Mouse (Mus musculus) G1E (cell line): ENCODE results near the gene Zfp579. TPM values are rescaled to one million over a fixed set of nuclear protein-coding genes. Genes with fewer than 3 reads are reported as not detected.

ENCODE experiments used
- ATAC-seq: 2 replicates; pipeline ENCODE4 v1.8.0; 2016; ENCODE audit warnings: mild to moderate bottlenecking; ENCODE audit not compliant: insufficient number of reproducible peaks, poor library complexity, low FRiP score, severe bottlenecking; ENCODE audit errors: extremely low read depth
- DNase-seq: peaks from one replicate; pipeline ENCODE4 v3.0.0; 2012; ENCODE audit warnings: low spot score
- H3K27me3 ChIP-seq: 2 replicates; pipeline ENCODE4 v1.6.1; 2012; ENCODE audit warnings: mild to moderate bottlenecking, low read length, inconsistent platforms; ENCODE audit not compliant: insufficient read depth
- H3K36me3 ChIP-seq: replicated peaks from 2 replicates; pipeline ENCODE3; 2012; ENCODE audit warnings: mild to moderate bottlenecking, inconsistent platforms
- H3K4me1 ChIP-seq: 2 replicates; pipeline ENCODE4 v1.6.1; 2012; ENCODE audit warnings: low read depth, low read length, inconsistent platforms, mixed read lengths; ENCODE audit not compliant: insufficient read depth
- H3K4me3 ChIP-seq: 2 replicates; pipeline ENCODE4 v1.5.1; 2012; ENCODE audit warnings: low read depth, mild to moderate bottlenecking, inconsistent platforms, low read length, moderate library complexity, mixed read lengths
- H3K9me3 ChIP-seq: replicated peaks from 2 replicates; pipeline ENCODE4 v1.6.1; 2012; ENCODE audit warnings: inconsistent platforms
- CTCF ChIP-seq: IDR thresholded peaks from 2 replicates; pipeline ENCODE4 v1.5.1; 2012; ENCODE audit warnings: low read depth, low read length, inconsistent platforms, mixed read lengths
- GATA1 ChIP-seq: IDR thresholded peaks from 2 replicates; pipeline ENCODE4 v1.6.1; 2012; ENCODE audit warnings: borderline replicate concordance, low read length, inconsistent platforms, mixed read lengths
- GATA2 ChIP-seq: IDR thresholded peaks from 2 replicates; pipeline ENCODE4 v1.6.1; 2012; ENCODE audit warnings: low read depth, low read length, inconsistent platforms, borderline replicate concordance
- POLR2AphosphoS5 ChIP-seq: IDR thresholded peaks from 2 replicates; pipeline ENCODE4 v1.6.1; 2012; ENCODE audit warnings: low read depth, low read length, inconsistent platforms; ENCODE audit not compliant: insufficient replicate concordance
- TAL1 ChIP-seq: conservative IDR thresholded peaks from 2 replicates; pipeline ENCODE4 v1.6.1; 2012; ENCODE audit warnings: low read depth, low read length, inconsistent platforms, mixed read lengths
- polyA plus RNA-seq: library from polyadenylated mRNA; stranded (reverse); fragments of >175 nt; gene quantifications from 2 replicates; pipeline ENCODE4 v1.2.3, GENCODE M21; 2012
- total RNA-seq, 2 experiments: library from RNA; stranded (forward) in 1 of 2; stranded (reverse) in 1 of 2; fragments of 200-1000 nt in 1 of 2; fragments of >200 nt in 1 of 2; fragmentation: Nextera tagmentation in 1 of 2; gene quantifications; 2 replicates each; pipeline ENCODE4 v1.2.3; 2014 to 2017

Zfp579 gene
- total and polyA plus RNA-seq, 3 experiments: 0.71 to 4.1 TPM; not detected in 1

DNA sequence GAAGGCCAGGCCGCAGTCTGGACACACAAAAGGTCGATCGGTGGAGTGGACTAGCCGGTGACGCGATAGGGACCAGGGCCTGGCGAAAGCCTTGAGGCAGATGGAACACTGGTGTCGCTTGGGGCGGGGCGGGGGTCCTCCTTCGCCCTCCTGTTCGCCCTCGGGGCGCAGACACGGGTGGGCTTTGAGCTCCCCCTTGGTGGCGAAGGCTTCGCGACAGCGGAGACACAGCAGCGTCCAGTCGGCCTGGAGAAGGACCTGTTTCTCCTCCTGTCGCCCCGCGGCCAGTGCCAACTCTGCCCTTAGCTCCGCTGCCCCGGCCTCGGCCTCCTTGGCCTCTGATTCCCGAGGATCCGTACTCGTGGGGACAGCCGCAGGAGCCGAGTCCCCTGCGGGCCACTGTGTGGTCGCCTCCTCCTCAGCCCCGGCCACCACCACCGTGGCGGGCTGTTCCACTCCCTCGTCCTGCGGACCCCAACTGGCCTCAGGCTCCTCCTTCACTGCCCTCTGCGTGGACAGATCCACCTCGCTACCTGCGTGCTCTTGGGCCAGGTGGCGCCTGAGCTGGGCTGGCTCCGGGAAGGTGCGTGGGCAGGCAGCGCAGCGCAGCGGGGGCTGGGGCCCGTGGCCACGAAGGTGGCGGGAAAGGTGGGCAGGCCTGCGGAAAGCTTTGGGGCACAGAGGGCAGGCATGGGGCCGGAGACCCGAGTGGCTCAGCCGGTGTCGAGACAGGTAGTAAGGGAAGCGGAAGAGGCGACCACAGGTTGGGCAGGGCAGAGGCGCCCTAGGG, 1.8 kb downstream of the Zfp579 start:
- peaks cover 20% of the 10 kb centered on the region; the same call in 1 of the 2 replicates for H3K9me3 ChIP-seq
- no peak for DNase-seq
- peaks cover 24% of the 10 kb centered on the region; the same call in 1 of the 2 replicates for H3K27me3 ChIP-seq
- ATAC-seq: no peak
- peaks cover 8% of the 10 kb centered on the region; the same call in 1 of the 2 replicates for H3K4me1 ChIP-seq
- no peaks in the 10 kb centered on the region for H3K36me3 ChIP-seq
- no peak for TF ChIP-seq GATA1
- TF ChIP-seq POLR2AphosphoS5: no peak
- no peak for TF ChIP-seq CTCF
- TF ChIP-seq GATA2: no peak
- TF ChIP-seq TAL1: no peak
- H3K4me3 ChIP-seq: peak overlapping the region; percentile 30; the same call in 1 of the 2 replicates

DNA sequence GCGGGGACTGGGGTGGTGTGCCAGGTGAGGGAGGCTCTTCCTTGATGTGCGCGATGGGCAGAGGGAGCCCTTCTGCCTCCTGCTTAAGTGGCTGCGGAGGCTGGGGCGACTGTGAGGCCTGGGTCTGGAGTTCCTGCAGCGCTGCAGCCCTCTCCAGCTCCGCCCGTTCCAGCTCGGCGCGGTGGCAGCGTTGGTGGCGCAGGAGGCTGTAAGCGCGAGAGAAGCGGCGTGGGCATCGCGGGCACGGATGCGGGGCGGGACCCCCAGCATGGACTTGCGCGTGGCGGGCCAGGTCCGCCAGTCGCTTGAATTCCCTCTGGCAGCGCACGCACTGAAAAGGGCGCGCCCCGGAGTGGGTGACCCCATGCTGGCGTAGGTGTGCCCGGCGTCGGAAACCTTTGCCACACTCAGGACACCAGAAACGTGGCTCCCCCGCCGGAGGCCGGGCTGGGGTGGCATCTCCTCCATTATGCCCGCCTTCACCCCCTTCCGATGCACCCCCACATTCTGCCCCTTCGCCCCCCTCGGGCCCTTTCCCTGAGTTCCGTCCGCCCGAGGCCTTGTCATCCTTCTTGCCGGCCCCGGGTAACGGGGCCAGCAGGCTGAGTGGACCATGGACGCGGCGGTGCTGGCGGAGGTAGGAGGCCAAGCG, 2.5 kb downstream of the Zfp579 start:
- ATAC-seq (no peak), DNase-seq (no peak)
- peaks cover 24% of the 10 kb centered on the region; the same call in 1 of the 2 replicates for H3K27me3 ChIP-seq
- H3K4me1 ChIP-seq: peaks cover 8% of the 10 kb centered on the region; the same call in 1 of the 2 replicates
- no peak for TF ChIP-seq GATA2
- no peak for TF ChIP-seq GATA1
- TF ChIP-seq CTCF: no peak
- TF ChIP-seq POLR2AphosphoS5: no peak
- TF ChIP-seq TAL1: no peak
- peaks cover 20% of the 10 kb centered on the region; the same call in 1 of the 2 replicates for H3K9me3 ChIP-seq
- H3K4me3 ChIP-seq: no peak overlapping the region
- H3K36me3 ChIP-seq: no peaks in the 10 kb centered on the region

DNA sequence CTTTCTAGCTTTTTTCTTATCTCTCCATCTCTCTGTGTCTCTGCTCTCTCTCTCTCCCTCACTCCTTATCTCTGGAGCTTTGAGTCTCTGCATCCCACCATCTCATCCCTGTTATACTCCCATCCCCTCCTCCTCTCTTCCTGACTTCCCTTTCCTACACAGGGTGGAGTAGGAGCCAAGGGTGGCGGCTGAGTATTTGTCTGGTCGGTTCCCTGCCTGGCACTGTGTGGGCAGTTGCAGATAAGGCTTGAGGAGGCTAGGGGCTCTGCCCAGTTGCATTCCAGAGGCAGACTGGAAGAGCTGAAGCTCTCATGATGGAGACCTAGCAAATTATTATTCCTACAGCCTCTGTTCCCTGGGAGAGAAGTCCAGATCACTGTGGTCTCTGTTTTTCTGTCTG, 7.7 kb downstream of the Zfp579 start:
- no peak for DNase-seq
- no peaks in the 10 kb centered on the region for H3K36me3 ChIP-seq
- ATAC-seq: no peak
- no peaks in the 10 kb centered on the region for H3K4me1 ChIP-seq
- peaks cover 7% of the 10 kb centered on the region; the same call in 1 of the 2 replicates for H3K9me3 ChIP-seq
- TF ChIP-seq GATA1 (no peak), CTCF (no peak), GATA2 (no peak), TAL1 (no peak)
- no peaks in the 10 kb centered on the region; the same call in 1 of the 2 replicates for H3K27me3 ChIP-seq
- H3K4me3 ChIP-seq: no peak overlapping the region

DNA sequence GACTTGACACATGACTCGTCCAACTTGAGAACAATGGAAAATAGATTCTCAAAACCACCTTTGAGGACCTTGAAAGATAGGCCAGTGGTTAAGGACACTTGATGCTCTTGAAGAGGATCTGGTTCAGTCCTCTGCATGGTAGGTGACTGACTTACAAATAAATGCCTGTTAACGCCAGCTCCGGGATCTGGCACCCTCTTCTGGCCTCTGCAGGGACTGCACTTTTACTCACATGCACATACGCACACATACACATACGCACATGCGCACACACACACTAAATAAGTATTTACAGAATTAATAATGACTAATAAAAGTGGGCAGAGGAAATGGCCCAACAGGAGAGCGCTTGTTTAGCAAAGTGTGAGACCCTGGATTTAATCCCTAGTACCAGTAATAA, 19.1 kb downstream of the Zfp579 start:
- no peak overlapping the region for H3K4me3 ChIP-seq
- no peak for ATAC-seq
- DNase-seq: no peak
- H3K27me3 ChIP-seq: peaks cover 12% of the 10 kb centered on the region
- 0 out of 2 replicates have a peak, but pooled peaks cover 2% of the 10 kb centered on the region for H3K4me1 ChIP-seq
- peaks cover 3% of the 10 kb centered on the region for H3K9me3 ChIP-seq
- TF ChIP-seq CTCF: no peak
- TF ChIP-seq TAL1: no peak
- no peak for TF ChIP-seq POLR2AphosphoS5
- no peak for TF ChIP-seq GATA1
- no peak for TF ChIP-seq GATA2
- H3K36me3 ChIP-seq: no peaks in the 10 kb centered on the region

DNA sequence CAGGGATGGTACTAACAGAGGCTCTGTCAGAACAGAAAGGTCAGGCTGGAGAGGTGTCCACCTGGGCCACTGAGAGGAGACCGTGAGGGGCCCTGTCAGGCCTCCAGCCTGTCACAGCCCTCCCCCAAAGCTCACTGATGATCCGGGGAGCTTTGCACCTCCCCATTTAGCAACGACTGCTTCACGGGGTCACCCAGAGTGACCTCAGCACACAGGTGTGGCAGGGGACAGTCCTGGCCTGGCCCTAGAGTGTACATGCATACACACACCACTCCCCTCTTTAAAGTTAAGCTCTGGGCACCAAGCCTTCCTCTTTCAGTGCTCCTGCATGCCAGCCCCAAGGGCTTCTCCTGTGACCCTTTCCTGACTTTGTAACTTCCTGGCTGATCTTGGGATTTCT, 20.5 kb downstream of the Zfp579 start:
- DNase-seq (no peak), ATAC-seq (no peak)
- peaks cover 2% of the 10 kb centered on the region; the same call in 1 of the 2 replicates for H3K4me1 ChIP-seq
- no peak overlapping the region for H3K4me3 ChIP-seq
- H3K36me3 ChIP-seq: no peaks in the 10 kb centered on the region
- peaks cover 18% of the 10 kb centered on the region for H3K27me3 ChIP-seq
- peaks cover 3% of the 10 kb centered on the region for H3K9me3 ChIP-seq
- TF ChIP-seq TAL1 (no peak), POLR2AphosphoS5 (no peak), GATA2 (no peak), GATA1 (no peak), CTCF (no peak)

DNA sequence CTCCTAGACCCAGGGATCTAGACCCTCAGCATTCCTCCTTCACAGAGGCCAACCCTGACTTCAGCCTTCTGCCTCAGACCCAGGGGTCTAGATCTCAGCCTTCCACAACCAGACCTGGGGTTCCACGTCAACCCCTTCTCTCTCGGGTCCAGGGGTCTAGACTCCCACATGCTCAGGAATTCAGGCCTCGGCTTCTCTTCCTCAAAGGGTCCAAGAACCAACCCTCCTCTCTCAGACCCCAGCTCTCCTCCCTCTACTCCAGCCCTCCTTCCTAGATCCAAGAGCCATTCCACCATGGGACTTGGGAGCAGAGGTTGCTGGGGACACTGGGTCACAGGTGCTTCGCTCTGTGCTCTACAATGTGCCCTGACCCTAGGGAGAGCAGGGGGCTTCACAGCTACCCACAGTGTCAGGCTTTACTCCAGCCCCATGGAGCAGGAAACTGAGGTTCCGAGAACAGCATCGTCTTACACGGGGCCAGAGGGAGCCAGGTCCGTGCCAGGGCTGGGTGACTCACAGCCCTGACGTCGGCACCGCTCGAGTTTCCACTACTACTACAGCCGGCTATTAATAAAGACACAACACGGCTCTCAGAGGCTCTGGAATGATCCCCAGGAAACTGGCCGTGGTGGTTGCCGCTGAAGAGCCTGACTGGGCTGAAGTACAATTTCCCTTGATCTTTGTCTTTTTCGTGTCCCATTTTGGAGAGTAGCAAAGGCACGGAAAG, 23.5 kb downstream of the Zfp579 start:
- no peak overlapping the region for H3K4me3 ChIP-seq
- DNase-seq (no peak), ATAC-seq (no peak)
- H3K4me1 ChIP-seq: peaks cover 2% of the 10 kb centered on the region; the same call in 1 of the 2 replicates
- peaks cover 24% of the 10 kb centered on the region for H3K27me3 ChIP-seq
- no peaks in the 10 kb centered on the region for H3K36me3 ChIP-seq
- peaks cover 3% of the 10 kb centered on the region for H3K9me3 ChIP-seq
- no peak for TF ChIP-seq TAL1
- TF ChIP-seq GATA1: no peak
